Mouse (Mus musculus) urinary bladder, postnatal 10 days (tissue): ENCODE results near the gene Atxn1.

Source experiments
- DNase-seq: peaks from one replicate; pipeline ENCODE4 v3.0.0; 2022; ENCODE audit warnings: low spot score

Gene Atxn1

GRCm38 (mm10) chr13:45577366-45577765 is 387.4 kb downstream of the Atxn1 start:
- DNase-seq = no peak

GRCm38 (mm10) chr13:45576185-45576584 is 388.6 kb downstream of the Atxn1 start:
- DNase-seq = no peak

- DNase-seq = no peak
These were observed 392.0 kb downstream of the Atxn1 start for GRCm38 (mm10) chr13:45572768-45573167.

GRCm38 (mm10) chr13:45571795-45572262 is 393.0 kb downstream of the Atxn1 start:
- DNase-seq = peak; percentile 45

GRCm38 (mm10) chr13:45569932-45570331 is 394.9 kb downstream of the Atxn1 start:
- DNase-seq = no peak

- DNase-seq = no peak
These were observed 399.9 kb downstream of the Atxn1 start for GRCm38 (mm10) chr13:45564946-45565345.

GRCm38 (mm10) chr13:45562011-45562410 is 402.8 kb downstream of the Atxn1 start:
- no peak for DNase-seq

GRCm38 (mm10) chr13:45560543-45560942 is 404.3 kb downstream of the Atxn1 start:
- DNase-seq = no peak

GRCm38 (mm10) chr13:45559258-45559657 is 405.6 kb downstream of the Atxn1 start:
- no peak for DNase-seq

GRCm38 (mm10) chr13:45558367-45558766 is 406.4 kb downstream of the Atxn1 start:
- DNase-seq = no peak

GRCm38 (mm10) chr13:45553674-45554073 is 411.1 kb downstream of the Atxn1 start:
- no peak for DNase-seq

GRCm38 (mm10) chr13:45547549-45547948 is 417.3 kb downstream of the Atxn1 start:
- DNase-seq = no peak

- DNase-seq = no peak
These were observed 417.9 kb downstream of the Atxn1 start for GRCm38 (mm10) chr13:45546946-45547345.

- DNase-seq = no peak
These were observed 418.8 kb downstream of the Atxn1 start for GRCm38 (mm10) chr13:45545974-45546373.

GRCm38 (mm10) chr13:45539205-45539568 is 425.6 kb downstream of the Atxn1 start:
- no peak for DNase-seq

GRCm38 (mm10) chr13:45538532-45539204 is 426.1 kb downstream of the Atxn1 start:
- DNase-seq = no peak

GRCm38 (mm10) chr13:45538091-45538490 is 426.7 kb downstream of the Atxn1 start:
- DNase-seq = no peak

GRCm38 (mm10) chr13:45537110-45537509 is 427.7 kb downstream of the Atxn1 start:
- no peak for DNase-seq

GRCm38 (mm10) chr13:45535731-45536453 is 428.9 kb downstream of the Atxn1 start:
- DNase-seq = no peak

GRCm38 (mm10) chr13:45530754-45531153 is 434.1 kb downstream of the Atxn1 start:
- DNase-seq = no peak

GRCm38 (mm10) chr13:45528787-45529186 is 436.0 kb downstream of the Atxn1 start:
- DNase-seq = no peak

GRCm38 (mm10) chr13:45527232-45527964 is 437.4 kb downstream of the Atxn1 start:
- DNase-seq = no peak

- no peak for DNase-seq
These were observed 438.6 kb downstream of the Atxn1 start for GRCm38 (mm10) chr13:45526230-45526629.
